11 mouse cellular contexts compared by ENCODE assay signal in the genomic region with DNA sequence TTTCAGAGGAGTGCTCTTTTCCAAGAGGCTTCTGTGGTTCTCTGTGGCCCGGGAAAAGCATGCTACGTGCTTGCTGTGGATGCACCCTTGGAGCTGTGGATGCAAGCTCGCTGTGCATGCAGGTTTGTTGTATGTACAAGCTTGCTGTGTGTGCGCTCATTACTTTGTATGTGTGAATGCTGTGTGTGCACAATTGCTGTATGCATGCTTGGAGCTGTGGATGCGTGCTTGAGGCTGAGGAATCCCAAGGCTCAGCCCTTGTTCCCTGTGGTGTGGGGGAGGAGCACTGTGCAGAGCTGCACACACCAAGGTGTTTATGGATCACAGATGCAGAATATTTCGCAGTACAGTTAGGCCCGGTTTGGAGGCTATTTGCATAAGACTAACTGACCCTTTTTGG. TPM values are rescaled to one million over a fixed set of nuclear protein-coding genes. Genes with fewer than 3 reads are reported as not detected.
DNase-seq lines count a peak whose midpoint lies in the region; ATAC-seq and TF ChIP-seq lines count a peak whose summit lies in the region.
"Had no signal": no experiment of that assay in that cellular context is flagged by ENCODE, and none has a peak within 500 bp of the region (broad histone marks: within the 10 kb centered on the region; RNA-seq: fewer than 3 reads in every experiment).

No protein-coding gene starts in this region.

- intact Hi-C loops in left cerebral cortex, adult 2 months (cut with DNase I): loop anchor here (5.0 kb wide), 1 partner anchor 396 kb away; no protein-coding TSS in a partner anchor
- intact Hi-C loops in left cerebral cortex, postnatal 25 days (cut with DNase I): no loop called here

- no peaks in the 10 kb centered on the region for H3K36me3 ChIP-seq in forebrain, embryonic 13.5 days (ENCODE audit: poor library complexity, severe bottlenecking)
- H3K36me3 ChIP-seq in limb, embryonic 10.5 days: no peaks in the 10 kb centered on the region
- H3K36me3 ChIP-seq in stomach, embryonic 16.5 days (ENCODE audit: control insufficient read depth, insufficient read depth, low read length): no peaks in the 10 kb centered on the region
- H3K36me3 ChIP-seq: heart, embryonic 12.5 days had no signal

- peak overlapping the region; percentile 52 for H3K9ac ChIP-seq in forebrain, embryonic 13.5 days
- no peak overlapping the region for H3K9ac ChIP-seq in stomach, embryonic 16.5 days (ENCODE audit: low read length)
- H3K9ac ChIP-seq: heart, embryonic 12.5 days had no signal

- no peaks in the 10 kb centered on the region for H3K9me3 ChIP-seq in forebrain, embryonic 13.5 days (replicated peaks)
- H3K9me3 ChIP-seq in limb, embryonic 10.5 days (replicated peaks): no peaks in the 10 kb centered on the region
- H3K9me3 ChIP-seq in stomach, embryonic 16.5 days (replicated peaks; ENCODE audit: control insufficient read depth, low read length): no peaks in the 10 kb centered on the region
- H3K9me3 ChIP-seq: G1E; heart, embryonic 12.5 days had no signal

- H3K27me3 ChIP-seq in forebrain, embryonic 13.5 days: peaks cover 15% of the 10 kb centered on the region
- H3K27me3 ChIP-seq in limb, embryonic 10.5 days (ENCODE audit: low read depth, poor library complexity, severe bottlenecking): no peaks in the 10 kb centered on the region
- H3K27me3 ChIP-seq in stomach, embryonic 16.5 days (ENCODE audit: control insufficient read depth, insufficient read depth, low read length): no peaks in the 10 kb centered on the region
- H3K27me3 ChIP-seq: heart, embryonic 12.5 days had no signal

- H3K4me3 ChIP-seq in left cerebral cortex, adult 2 months: peak overlapping the region; percentile 4; the same call in 1 of the 2 replicates
- H3K4me3 ChIP-seq in forebrain, embryonic 13.5 days: peak overlapping the region; percentile 17; the same call in 1 of the 2 replicates
- H3K4me3 ChIP-seq in limb, embryonic 10.5 days: peak overlapping the region; percentile 12; the same call in 1 of the 2 replicates
- H3K4me3 ChIP-seq in stomach, embryonic 16.5 days (replicated peaks; ENCODE audit: low read length): no peak overlapping the region
- H3K4me3 ChIP-seq: heart, embryonic 12.5 days had no signal

- H3K27ac ChIP-seq in left cerebral cortex, adult 2 months: no peak overlapping the region
- no peak overlapping the region for H3K27ac ChIP-seq in forebrain, embryonic 13.5 days
- no peak overlapping the region for H3K27ac ChIP-seq in limb, embryonic 10.5 days
- no peak overlapping the region for H3K27ac ChIP-seq in stomach, embryonic 16.5 days (ENCODE audit: low read length)

- peaks cover 71% of the 10 kb centered on the region for H3K4me1 ChIP-seq in forebrain, embryonic 13.5 days
- peaks cover 68% of the 10 kb centered on the region for H3K4me1 ChIP-seq in limb, embryonic 10.5 days
- H3K4me1 ChIP-seq in stomach, embryonic 16.5 days (ENCODE audit: control insufficient read depth, insufficient read depth, low read length): peaks cover 54% of the 10 kb centered on the region

- peak overlapping the region; percentile 48 for H3K4me2 ChIP-seq in forebrain, embryonic 13.5 days
- 0 out of 2 replicates have a peak overlapping the region, but pooled peaks have one; percentile 31 for H3K4me2 ChIP-seq in stomach, embryonic 16.5 days (ENCODE audit: low read depth, low read length)
- H3K4me2 ChIP-seq: heart, embryonic 12.5 days had no signal

- 33% methylated on average over 7 of the region's 7 CpGs for WGBS in forebrain, embryonic 13.5 days
- WGBS in limb, embryonic 10.5 days: 70% methylated on average over 7 of the region's 7 CpGs
- 61% methylated on average over 7 of the region's 7 CpGs for WGBS in stomach, embryonic 16.5 days

- no peak for DNase-seq in left cerebral cortex, adult 2 months (ENCODE audit: extremely low spot score in 1 of 2, low spot score in 2 of 2)
- DNase-seq in left cerebral cortex, postnatal 25 days (ENCODE audit: low spot score in 2 of 2): no peak
- no peak for DNase-seq in limb, embryonic 10.5 days (ENCODE audit: low spot score)
- no peak for DNase-seq in layer of hippocampus, adult 8-10 months (ENCODE audit: low spot score in 2 of 2)
- no peak for DNase-seq in right cerebral cortex, adult 2 months (ENCODE audit: low spot score in 2 of 2)
- DNase-seq: right cerebral cortex, postnatal 14 days; thymus, postnatal 4 days had no signal

- no peak for ATAC-seq in forebrain, embryonic 13.5 days
- ATAC-seq in stomach, embryonic 16.5 days (ENCODE audit: insufficient read depth, low FRiP score): no peak

- TF ChIP-seq CTCF in left cerebral cortex, adult 2 months (IDR thresholded peaks at IDR 0.05): no peak

RNA-seq across cellular contexts. Expression of gene Arid1b, which starts 6.7 kb away (rescaled TPM):
- total RNA-seq in left cerebral cortex, adult 2 months (2021): 10 to 100 TPM; 81.4 to 86.1 TPM
- total RNA-seq in left cerebral cortex, postnatal 25 days (2021): 10 to 100 TPM; 73.6 to 79.6 TPM
- polyA plus RNA-seq in forebrain, embryonic 13.5 days (2015; fragmentation: Nextera tagmentation; extraction: Ambion mirVana): 11.7 and 12.9 TPM in 2 replicates
- 10.7 and 12.5 TPM in 2 replicates for polyA plus RNA-seq in limb, embryonic 10.5 days (2016; fragmentation: Nextera tagmentation; extraction: Ambion mirVana)
- 9.9 and 10.5 TPM in 2 replicates for polyA plus RNA-seq in stomach, embryonic 16.5 days (2015; fragmentation: Nextera tagmentation; extraction: Ambion mirVana)
- total RNA-seq in layer of hippocampus, adult 8-10 months (2022): 100 to 1,000 TPM in 3 of 4 experiments, 10 to 100 TPM in 1; 88.8 to 107 (median 100) TPM
